Mouse (Mus musculus): ENCODE measurements around the gene Ccdc84.
"Not testable (repeated sequence)": the region's sequence is repeated elsewhere in the genome, so short reads cannot be mapped to it uniquely, and the experiment has no call there.

Ccdc84 gene

DNA sequence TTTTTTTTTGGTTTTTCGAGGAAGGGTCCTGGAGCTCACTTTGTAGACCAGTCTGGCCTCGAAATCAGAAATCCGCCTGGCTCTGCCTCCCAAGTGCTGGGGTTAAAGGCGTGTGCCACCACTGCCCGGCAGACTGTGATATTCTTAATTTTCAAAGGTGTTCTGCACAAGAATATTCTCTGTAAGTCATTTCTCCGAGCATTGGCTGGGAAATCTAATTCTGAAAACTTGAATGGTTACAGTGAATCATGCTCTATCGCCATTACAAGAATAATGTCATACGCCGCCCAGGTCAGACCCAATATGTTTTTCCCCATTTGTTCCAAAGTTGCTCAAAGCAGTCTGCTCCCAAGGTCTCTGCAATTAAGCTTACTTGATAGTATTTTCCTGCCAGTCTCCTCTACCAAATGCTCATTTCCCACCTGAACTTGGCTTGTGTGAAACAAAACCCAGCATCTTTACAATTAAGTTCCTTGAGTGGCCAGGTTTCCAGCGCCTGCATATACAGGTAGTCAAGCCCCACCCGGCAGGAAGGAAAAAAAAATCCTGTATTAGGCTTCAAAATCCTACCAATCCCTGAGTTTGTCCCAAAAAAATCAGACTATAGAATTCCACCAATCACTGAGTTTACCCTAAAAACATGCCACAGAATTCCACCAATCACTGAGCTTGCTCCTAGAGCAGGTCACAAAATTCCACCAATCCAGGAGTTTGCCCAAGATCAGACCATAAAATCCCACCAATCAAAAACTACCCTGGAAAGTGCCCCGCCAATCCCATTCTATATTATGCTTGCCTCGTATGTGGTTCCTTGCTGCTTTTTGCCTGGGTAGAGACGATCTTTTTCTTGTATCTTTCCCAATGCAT is at the start of gene Ccdc84:
Ccdc84 (minus strand) TSS at position 51 of the 867 bp plus-strand sequence.
- in situ Hi-C loops (cut with MboI, MseI) = no loop called here

DNA sequence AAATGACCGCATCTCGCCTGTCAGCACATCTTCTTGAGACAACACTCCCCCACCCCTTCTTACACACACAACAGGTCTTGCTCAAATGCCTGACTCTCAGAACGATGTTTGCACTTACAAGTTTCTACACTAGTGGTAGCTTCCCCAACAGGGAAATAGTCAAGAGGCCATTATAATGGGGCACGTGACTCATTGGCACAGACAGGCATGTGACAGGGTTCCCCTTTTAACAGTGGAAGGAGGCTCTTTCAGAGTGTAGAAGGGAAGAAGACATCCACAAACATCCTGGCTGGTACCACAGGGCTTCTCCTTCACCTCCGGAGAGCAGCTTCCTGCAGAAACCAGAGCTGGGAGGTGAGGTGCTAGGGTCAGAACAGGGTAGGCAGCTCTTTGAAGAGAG is 43.6 kb upstream of the Ccdc84 start:
- in situ Hi-C loops (cut with MboI, MseI) = no loop called here

DNA sequence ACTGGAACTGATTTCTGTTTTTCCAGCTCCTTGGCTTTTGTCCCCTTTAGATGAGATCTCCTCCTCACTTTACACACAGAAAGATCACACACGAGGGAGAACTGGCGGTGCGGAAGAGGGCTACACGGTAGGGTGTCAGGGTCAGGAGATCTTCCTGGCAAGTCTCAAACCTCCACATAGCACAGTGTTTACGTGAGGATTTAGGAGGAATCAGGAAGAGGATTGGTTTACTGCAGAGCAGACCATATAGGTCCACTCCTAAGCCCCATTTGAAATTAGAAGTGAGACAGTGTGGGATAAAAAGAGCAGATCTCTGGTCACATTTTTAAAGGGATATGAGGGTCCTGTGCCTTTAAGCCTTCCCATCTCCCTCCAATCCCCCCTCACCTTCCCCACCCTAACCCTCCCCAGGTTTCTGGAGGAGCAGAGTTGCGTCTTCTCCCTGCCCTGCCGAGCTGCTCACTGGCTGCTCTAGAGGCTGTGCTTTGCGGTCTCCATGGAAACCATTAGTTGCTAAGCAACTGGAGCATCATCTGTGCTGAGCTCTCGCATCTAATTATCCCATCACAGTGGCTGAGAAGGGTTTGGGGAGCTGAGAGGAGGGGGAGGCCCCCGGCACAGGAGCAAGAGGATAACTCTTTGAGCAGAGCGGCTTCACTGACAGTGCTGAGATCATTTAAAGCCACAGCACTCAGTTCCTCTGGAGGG is 38.8 kb upstream of the Ccdc84 start:
- in situ Hi-C loops (cut with MboI, MseI) = no loop called here

DNA sequence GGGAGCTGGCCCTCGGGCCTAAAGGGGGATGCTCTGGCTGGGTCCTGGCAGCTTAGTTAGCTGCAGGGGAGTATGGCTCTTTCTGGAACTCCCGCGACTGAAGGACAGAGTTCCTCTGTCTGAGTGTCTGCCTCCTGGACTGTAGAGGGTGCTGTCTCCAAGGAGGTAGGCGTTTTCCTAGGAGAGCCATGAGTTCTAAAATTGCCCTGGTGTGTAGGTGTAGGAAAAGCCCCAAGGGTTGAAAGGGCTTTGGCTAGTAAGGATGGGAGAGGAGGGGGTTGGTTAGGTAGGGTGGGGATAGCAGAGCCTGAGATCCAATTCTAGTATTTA is 36.5 kb upstream of the Ccdc84 start, which contains the start of gene Upk2:
Upk2 (minus strand) TSS at position 86 of the 330 bp plus-strand sequence.
- in situ Hi-C loops (cut with MboI, MseI) = loop anchor here (5.0 kb wide), 1 partner anchor 47 kb away; no protein-coding TSS in a partner anchor

DNA sequence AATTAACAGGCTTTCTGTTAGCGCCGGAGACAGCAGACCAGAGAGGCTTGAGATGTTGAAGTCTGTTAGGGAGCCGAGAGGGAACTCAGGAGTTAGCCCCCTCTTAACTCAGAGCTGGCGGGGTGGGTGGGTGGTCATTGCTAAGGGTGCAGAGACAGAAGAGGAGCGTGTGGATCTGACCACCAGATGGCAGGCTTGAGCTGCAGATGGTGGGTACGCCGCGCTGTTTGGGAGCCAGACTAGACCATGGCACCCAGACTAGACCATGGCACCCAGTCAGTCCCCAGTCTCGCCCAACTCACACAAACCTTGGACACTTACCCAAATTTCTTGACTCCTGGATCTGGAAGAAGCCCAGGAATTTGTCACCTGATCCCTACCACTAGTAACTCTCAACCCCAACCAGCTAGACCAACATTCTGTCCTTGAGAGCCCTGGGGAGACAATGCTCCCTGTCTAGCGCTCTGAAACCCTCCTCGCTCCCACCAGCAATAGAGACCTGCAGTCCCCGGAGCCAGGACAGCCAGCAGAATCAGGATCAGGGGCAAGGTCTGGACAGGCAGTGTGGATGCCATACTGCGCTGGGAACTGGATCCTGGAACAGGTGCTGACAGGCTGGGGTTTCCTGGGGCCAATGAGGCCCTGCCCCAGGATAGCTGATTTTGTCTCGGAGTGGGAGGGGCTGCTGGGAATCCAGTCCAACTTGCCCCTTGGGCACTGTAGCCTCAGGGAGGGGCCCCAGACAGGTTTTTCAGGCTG is 35.9 kb upstream of the Ccdc84 start:
- in situ Hi-C loops (cut with MboI, MseI) = loop anchor here (5.0 kb wide), 1 partner anchor 48 kb away; no protein-coding TSS in a partner anchor

DNA sequence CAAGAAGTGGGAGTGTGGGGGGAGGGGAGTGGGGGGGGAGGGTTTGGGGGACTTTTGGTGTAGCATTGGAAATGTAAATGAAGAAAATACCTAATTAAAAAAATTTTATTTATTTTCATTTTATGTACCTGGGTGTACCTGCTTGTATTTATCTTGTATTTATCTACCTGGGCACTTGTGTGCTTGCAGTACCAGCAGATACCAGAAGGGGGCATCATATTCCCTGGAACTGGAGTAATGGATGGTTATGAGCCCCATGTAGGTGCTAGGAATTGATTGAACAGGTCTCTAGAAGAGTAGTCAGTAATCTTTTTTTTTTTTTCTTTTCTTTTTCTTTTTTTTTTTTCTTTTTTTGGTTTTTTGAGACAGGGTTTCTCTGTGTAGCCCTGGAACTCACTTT is 32.0 kb upstream of the Ccdc84 start:
- in situ Hi-C loops (cut with MboI, MseI) = loop anchor here (5.0 kb wide), 1 partner anchor 52 kb away; no protein-coding TSS in a partner anchor

DNA sequence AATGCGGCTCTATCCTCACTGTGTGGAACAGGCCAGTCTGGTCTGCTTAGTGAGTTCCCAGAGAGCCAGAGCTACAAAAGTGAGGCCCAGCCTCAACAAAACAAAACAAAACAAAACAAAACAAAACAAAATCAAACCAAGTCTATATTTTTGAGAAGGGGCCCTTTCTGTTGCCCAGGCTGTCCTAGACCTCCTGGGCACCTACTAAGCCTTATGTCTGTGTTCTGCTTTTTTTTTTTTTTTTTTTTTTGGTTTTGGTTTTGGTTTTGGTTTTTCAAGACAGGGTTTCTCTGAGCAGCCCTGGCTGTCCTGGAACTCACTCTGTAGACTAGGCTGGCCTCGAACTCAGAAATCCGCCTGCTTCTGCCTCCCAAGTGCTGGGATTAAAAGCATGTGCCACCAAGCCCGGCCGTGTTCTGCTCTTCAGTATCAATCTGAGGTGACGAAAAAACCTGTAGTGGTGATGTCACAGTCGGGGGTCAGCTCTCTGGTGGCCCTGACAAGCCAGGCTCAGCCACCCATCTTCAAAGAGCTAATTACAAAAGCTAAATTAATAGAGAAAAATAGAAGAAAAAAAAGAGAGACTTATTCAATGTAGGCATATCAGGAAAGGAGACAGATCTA is 26.1 kb upstream of the Ccdc84 start:
- in situ Hi-C loops (cut with MboI, MseI) = not testable (repeated sequence)

DNA sequence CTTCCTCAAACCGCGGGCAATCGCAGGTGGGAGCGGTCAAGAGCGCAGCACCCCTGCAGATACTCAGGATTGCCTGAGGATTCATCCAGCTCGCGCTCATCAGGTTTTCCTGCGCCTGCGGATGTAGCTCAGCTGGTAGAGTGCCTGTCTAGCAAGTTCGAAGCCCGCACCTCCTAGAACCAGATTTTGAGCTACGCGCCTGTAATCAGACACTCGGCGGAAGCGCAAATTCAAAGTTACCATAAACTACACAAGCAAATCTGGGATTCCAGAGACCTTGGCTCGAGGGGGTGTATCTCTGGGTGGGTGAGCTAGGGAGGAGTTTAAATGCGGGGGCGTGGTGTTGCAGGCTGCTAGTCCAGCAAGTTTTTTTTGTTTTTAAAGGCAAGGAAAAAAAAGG is 22.6 kb upstream of the Ccdc84 start, which contains the start of gene Foxr1:
Foxr1 (minus strand) TSS at position 176 of the 400 bp plus-strand sequence.
- in situ Hi-C loops (cut with MboI, MseI) = no loop called here

DNA sequence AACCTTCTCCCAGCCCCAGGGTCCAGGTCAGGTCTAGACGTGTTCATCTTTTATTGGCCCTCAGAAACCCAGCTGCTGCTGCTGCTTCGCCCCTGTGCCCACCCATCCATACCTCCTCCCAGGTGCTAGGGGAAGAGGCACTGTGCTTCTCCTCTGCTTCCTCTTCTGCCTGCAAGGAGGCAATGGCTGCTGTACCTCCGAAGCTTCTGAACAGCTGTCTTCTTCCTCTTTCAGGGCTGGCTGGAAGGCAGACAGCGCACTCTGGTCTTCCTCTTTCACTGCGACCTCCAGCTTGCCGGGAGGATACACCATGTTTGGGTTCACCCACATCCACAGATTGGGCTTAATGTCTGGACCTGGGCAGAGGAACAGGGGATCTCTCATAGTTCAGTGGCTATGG is 17.4 kb upstream of the Ccdc84 start:
- in situ Hi-C loops (cut with MboI, MseI) = no loop called here

DNA sequence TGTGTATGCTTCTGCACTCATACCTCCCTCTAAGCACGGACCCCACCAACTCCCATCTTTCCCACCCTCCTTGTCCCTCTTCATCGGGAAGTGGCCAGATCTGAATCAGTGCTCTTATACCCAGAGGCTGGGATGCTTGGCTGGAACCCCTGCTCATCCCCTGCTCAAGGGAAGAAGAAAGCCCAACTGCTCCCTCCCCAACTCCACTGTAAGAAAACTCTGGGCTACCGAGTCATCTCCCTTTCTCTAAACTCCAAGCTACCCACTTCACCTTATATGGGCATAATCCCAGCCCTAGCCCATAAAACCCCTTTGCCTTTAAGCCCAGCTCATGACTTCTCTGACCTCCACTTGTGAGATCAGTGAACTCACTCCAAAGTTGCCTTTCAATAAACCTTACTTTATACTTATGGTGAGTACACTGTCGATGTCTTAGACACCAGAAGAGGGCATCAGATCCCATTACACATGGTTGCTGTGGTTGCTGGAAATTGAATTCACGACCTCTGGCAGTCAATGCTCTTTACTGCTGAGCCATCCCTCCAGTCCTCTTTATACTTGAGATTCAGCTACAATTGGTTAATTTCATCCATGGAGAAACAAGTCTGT is 14.3 kb upstream of the Ccdc84 start:
- in situ Hi-C loops (cut with MboI, MseI) = no loop called here

DNA sequence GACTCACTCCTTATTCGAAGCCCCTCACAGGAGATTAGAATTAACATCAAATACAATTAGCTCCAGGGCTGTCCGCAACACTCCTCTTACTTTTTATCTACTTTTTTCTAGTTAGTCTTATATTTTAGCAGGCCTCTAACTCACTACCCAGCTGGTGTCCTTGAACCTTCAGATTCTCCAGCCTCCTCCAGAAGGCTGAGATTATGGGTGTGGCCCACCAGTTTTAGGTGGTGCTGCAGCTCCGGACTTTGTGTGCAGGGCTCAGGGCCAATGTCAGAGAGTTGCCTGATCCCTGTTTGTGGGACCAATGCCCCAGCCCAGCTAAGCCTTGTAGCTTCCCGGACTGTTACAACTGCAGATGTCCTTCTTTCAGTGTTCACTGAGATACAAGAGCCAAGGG is 5.2 kb upstream of the Ccdc84 start:
- in situ Hi-C loops (cut with MboI, MseI) = no loop called here

DNA sequence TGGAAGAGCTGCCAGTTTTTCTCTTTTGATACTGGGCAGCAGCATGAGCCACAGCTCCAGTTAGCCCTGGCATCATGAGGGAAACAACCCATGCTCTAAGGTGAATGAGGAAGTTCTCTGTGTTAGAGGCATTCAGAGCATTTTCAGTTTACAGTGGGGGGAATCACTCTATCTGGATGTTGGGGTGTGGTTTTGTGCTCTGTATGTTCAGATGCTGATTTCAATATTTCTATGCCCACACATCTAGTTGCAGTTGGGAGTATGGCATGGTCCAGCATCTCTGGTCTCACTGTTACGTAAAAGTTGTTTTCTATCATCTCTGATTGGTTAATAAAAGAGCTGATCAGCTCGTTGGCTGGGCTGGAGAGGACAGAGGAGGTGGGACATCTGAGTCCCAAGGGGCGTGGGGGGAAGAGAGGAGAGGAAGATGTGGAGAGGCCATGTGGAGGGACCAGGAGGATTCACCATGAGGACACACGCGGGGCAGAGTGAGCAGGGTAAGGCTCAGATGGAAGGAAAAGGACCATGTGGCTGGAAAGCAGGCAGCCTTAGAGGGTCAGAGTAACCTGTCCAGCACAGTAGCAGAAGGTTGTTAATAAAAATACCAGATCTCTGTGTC is 2.0 kb upstream of the Ccdc84 start:
- in situ Hi-C loops (cut with MboI, MseI) = no loop called here

DNA sequence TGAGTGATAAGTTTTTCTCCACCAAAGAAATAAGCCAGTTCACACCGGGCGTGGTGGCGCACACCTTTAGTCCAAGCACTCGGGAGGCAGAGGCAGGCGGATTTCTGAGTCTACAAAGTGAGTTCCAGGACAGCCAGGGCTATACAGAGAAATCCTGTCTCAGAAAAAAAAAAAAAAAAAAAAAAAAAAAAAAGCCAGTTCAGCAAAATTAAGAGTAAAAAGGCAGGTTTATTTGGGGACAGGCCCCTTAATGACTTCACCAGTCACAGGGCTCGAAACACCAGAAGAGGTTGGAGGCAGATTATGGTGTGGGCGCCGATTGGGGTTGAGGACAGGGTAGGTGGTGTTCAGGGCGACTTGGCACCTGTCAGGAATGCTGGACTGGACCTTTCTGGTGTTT is 1.4 kb upstream of the Ccdc84 start:
- in situ Hi-C loops (cut with MboI, MseI) = not testable (repeated sequence)

DNA sequence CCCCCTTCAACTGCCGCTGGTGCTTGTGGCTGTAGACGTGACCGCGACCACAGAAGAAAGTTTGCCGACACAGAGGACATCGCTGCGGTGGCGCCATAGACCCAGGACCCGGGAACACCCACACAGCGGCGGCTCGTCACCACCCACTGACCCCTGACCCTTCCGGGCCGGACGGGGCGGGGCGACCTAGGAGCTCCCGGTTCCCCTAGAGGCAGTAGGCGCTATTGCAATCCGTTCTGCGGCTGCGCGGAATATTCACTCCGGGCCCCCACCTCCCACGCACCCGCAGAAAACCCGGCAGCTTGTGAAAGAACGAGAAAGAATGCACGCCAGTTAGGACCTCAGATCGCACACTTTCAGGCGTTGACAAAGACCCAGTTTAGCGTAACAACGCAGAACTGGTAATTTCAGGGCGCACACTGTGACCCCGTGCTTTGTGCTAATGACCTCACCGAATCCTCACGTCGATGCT is 441 bp downstream of the Ccdc84 start:
- in situ Hi-C loops (cut with MboI, MseI) = no loop called here

DNA sequence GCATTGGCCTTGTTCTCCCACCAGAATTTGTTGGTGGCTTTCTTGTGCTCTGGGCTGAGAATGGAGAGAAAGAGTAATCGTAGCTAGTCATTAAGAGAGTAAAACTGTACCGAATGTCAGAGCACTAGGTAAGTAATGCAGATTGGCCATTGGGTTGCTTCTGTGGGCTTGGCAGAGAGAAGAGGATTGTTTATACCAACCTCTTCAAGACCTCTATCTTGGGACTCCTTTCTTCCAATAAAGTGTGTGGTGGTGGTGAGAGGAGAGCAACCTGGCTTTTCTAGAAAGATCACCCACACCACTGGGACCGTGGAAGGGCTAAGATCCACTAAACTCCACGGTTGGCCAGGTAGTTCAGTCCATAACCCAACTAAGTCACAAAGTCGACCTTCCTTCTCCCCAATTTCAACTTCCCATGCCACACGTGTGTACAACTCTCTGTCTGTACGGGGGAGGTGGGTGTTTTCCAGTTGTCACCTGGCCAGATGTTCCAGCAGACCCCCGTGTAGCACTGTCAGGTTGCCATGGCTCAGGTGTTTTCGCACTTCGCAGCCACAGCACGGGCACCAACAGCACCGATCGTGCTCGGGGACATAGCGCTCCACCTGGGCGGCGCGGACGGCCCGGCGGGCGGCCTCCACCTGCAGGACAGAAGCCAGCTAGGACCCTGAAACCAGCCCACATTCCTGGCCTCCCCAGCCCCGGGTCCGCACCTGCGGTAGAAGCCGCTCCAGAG is 1.0 kb downstream of the Ccdc84 start:
- in situ Hi-C loops (cut with MboI, MseI) = no loop called here

DNA sequence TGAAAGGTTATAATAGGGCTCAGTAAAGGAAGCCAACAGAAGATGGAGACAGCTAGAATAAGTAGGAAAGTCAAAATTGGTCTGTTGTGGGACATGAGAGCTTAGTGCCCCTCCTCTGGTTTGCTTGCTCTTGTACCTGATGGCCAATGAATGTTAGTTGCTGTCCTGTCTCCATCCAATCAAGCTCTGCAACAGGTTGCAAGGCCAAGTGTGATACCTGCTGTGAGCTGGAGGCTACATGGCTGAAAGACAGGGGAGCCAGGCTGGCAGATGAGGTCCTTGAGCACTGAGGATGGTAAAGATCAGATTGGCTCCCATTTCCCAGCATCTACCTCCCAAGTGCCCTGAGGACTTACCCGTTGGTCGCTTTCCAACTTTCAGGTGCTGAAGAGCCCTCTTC is 5.6 kb downstream of the Ccdc84 start:
- in situ Hi-C loops (cut with MboI, MseI) = no loop called here

DNA sequence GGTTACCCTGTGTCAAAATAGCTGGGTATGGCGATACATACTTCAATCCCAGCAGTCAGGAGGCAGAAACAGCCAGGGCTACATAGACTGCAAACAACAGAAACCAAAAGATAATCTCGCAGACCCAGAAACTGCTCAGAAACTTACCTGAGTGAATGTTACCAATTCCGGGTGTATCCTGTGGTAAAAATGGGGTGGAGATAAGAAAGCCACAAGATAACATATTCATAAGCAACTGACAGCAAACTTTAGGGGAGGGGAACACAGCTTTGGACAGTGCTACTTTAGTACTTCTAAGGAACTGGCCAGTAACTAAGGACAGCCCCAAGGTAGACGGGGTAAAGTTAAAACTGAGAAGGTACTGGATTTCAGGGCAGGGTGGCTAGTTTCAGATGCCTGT is 6.1 kb downstream of the Ccdc84 start:
- in situ Hi-C loops (cut with MboI, MseI) = no loop called here

DNA sequence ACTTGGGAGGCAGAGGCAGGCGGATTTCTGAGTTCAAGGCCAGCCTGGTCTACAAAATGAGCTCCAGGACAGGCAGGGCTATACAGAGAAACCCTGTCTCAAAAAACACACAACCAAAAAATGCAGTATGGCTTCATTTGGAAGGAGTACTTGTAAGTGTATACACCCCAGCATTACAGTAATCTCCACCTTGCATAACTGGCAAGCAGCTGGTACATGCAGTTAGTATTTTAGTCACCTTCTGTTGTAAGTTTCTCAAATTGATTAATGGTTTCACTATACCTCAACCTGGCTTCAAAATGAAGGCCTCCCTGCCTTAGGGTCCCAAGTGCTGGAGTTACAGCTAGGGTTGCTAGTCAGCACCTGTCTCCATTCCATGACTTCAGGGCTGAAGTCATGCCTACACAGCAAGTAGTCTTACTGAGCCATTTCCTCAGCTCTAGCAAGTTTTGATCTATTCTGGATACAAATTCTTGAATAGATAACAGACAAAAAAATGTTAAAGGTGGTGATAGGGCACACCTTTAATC is 6.7 kb downstream of the Ccdc84 start:
- in situ Hi-C loops (cut with MboI, MseI) = no loop called here

DNA sequence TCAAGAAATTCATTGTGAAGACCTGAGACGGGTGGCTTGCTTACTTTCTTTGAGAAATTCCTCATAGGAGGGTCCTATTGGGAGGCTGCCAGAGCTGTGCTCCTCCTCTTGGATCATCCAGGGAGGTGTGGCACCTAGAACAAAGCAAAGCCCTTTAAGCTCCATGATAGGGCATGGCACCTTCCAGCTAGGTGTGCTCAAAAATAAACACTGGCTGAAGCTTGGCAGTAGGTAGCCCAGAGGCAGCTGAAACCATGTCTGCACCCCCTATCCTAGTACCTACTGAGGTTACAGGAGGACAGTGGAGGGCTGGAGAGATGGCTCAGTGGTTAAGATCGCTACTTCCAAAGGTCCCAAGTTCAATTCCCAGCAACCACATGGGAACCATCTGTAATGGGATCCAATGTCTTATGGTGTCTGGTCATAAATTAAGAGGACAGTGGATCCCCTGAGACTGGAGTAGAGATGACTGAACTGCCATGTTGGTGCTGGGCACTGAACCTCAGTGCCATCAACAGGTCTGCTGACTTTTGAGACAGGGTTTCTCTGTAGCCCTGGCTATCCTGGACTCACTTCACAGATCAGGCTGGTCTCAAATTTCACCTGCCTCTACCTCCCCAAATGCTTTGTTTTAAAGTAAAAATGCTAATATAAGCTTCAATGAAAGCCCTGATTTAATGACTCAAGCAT is 7.6 kb downstream of the Ccdc84 start:
- in situ Hi-C loops (cut with MboI, MseI) = no loop called here
